Mouse (Mus musculus): ENCODE results near the gene Pum2.

- no peak for TF ChIP-seq CTCF (IDR thresholded peaks at IDR 0.05; ENCODE audit: control insufficient read depth, insufficient read depth, insufficient read length)
- TF ChIP-seq MAX (IDR thresholded peaks at IDR 0.05) = no peak
- no peak for TF ChIP-seq USF1 (IDR thresholded peaks at IDR 0.05; ENCODE audit: low read depth)
- TF ChIP-seq MYOG (IDR thresholded peaks at IDR 0.05; ENCODE audit: control insufficient read depth, extremely low read depth, insufficient read length) = no peak
- TF ChIP-seq MYOD1 (IDR thresholded peaks at IDR 0.05; ENCODE audit: control insufficient read depth, insufficient read length, low read depth) = no peak
Measured at GRCm38 (mm10) chr12:8685036-8685435, 11.1 kb downstream of the Pum2 start.
